Mouse (Mus musculus) liver, adult 2 months (tissue): ENCODE measurements around the gene Gan. TPM values are rescaled to one million over a fixed set of nuclear protein-coding genes. Genes with fewer than 3 reads are reported as not detected.

Experiments
- DNase-seq: peaks from one replicate; pipeline ENCODE4 v3.0.0-alpha.2; 2011; ENCODE audit warnings: low read depth, low spot score; ENCODE audit errors: extremely low read depth
- H3K27ac ChIP-seq: fragments of 200-500 bp; replicated peaks from 2 replicates; pipeline ENCODE4 v1.5.1; 2012; ENCODE audit warnings: low read depth, mild to moderate bottlenecking, control low read depth, inconsistent platforms, low read length; ENCODE audit not compliant: insufficient read depth
- H3K27me3 ChIP-seq: fragments of 200-500 bp; 2 replicates; pipeline ENCODE4 v1.6.1; 2012; ENCODE audit warnings: mild to moderate bottlenecking, moderate library complexity, low read length, inconsistent platforms; ENCODE audit not compliant: control insufficient read depth, insufficient read depth
- H3K36me3 ChIP-seq: fragments of 200-500 bp; 2 replicates; pipeline ENCODE4 v1.6.1; 2012; ENCODE audit warnings: low read length, inconsistent platforms; ENCODE audit not compliant: control insufficient read depth, insufficient read depth
- H3K4me1 ChIP-seq: fragments of 200-500 bp; 2 replicates; pipeline ENCODE4 v1.6.1; 2011; ENCODE audit warnings: low read length; ENCODE audit not compliant: control insufficient read depth, insufficient read depth
- H3K4me3 ChIP-seq: fragments of 200-500 bp; 2 replicates; pipeline ENCODE4 v1.5.1; 2011; ENCODE audit warnings: low read depth, mild to moderate bottlenecking, control low read depth, low read length, moderate library complexity; ENCODE audit not compliant: insufficient read depth
- H3K79me2 ChIP-seq: fragments of 200-500 bp; 2 replicates; pipeline ENCODE4 v1.6.1; 2012; ENCODE audit warnings: inconsistent platforms, mild to moderate bottlenecking, low read length, moderate library complexity; ENCODE audit not compliant: control insufficient read depth, insufficient read depth
- H3K9ac ChIP-seq: fragments of 200-500 bp; 2 replicates; pipeline ENCODE4 v1.6.1; 2012; ENCODE audit warnings: low read depth, mild to moderate bottlenecking, control low read depth, inconsistent platforms, low read length
- CTCF ChIP-seq: fragments of 200-500 bp; IDR thresholded peaks from 2 replicates; pipeline ENCODE4 v1.5.1; 2011; ENCODE audit warnings: low read depth, low read length, control low read depth
- POLR2A ChIP-seq: fragments of 200-500 bp; IDR thresholded peaks from 2 replicates; pipeline ENCODE4 v1.6.1; 2011; ENCODE audit warnings: low read length, control low read depth; ENCODE audit not compliant: insufficient read depth; ENCODE audit errors: extremely low read depth
- WGBS: fragments of 180-500 bp; shearing (Covaris S2); methylation state at CpG from one replicate; pipeline ENCODE4 v1.1.7; 2018; 5-methylcytosine and 5-hydroxymethylcytosine counted together
- polyA plus RNA-seq: library from polyadenylated mRNA; depleted of rRNA; stranded (reverse); fragments of >200 nt; gene quantifications from 2 replicates; pipeline ENCODE4 v1.2.3, GENCODE M21; 2012
- total RNA-seq: library from RNA; depleted of rRNA; stranded (reverse); fragments of >200 nt; gene quantifications from 2 replicates; pipeline ENCODE4 v1.2.3, GENCODE M21; 2014

Gan gene
- total and polyA plus RNA-seq, 2 experiments, result 1.2 to 1.5 TPM

DNA sequence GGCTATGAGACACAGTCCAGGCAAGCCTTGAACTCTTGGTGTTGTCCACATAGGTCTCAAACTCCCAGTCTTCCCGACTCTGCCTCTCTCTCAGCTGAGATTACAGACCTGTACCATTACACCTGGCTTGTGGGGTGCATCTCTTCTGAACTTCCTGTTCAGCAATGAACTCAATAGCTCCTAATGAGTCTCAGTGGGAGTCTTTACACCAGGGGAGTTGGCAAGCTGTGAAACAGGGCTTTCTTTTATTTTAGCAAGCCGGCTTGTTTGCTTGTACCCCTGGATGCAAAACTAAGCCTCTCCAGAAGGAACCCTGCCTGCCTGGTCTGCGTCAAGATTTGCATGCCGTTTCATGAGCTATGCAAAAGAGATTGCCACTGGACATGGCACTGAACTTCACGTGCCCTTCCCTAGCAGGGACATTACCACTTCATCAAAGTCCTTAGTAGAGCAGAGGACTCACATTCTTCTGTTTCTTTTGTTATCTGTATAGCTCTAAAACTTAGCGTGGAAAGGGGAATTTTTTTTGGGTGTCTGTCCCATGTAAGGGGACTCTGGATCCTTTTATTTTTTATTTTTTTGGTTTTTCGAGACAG lies 93.2 kb downstream of the Gan start:
- no peaks in the 10 kb centered on the region for H3K36me3 ChIP-seq
- no peaks in the 10 kb centered on the region for H3K27me3 ChIP-seq
- H3K4me1 ChIP-seq, result no peaks in the 10 kb centered on the region
- H3K9ac ChIP-seq, result no peak overlapping the region
- DNase-seq, result no peak
- 74% methylated on average over 7 of the region's 7 CpGs for WGBS
- no peak for TF ChIP-seq CTCF
- TF ChIP-seq POLR2A, result no peak
- no peak overlapping the region for H3K27ac ChIP-seq
- no peak overlapping the region for H3K4me3 ChIP-seq
- no peaks in the 10 kb centered on the region for H3K79me2 ChIP-seq

- Histone ChIP-seq H3K27me3 (no peaks in the 10 kb centered on the region), H3K4me1 (no peaks in the 10 kb centered on the region), H3K9ac (no peak overlapping the region), H3K79me2 (peaks cover 10% of the 10 kb centered on the region), H3K36me3 (no peaks in the 10 kb centered on the region), H3K27ac (no peak overlapping the region), H3K4me3 (no peak overlapping the region)
- TF ChIP-seq POLR2A (no peak), CTCF (no peak)
- 89% methylated on average over 8 of the region's 8 CpGs for WGBS
- peak; percentile 24 for DNase-seq
These were observed 94.7 kb downstream of the Gan start for GRCm38 (mm10) chr8:117252650-117253049.

GRCm38 (mm10) chr8:117253390-117254269 lies 95.7 kb downstream of the Gan start:
- WGBS, result 85% methylated on average over 17 of the region's 17 CpGs
- no peaks in the 10 kb centered on the region for H3K27me3 ChIP-seq
- H3K36me3 ChIP-seq, result no peaks in the 10 kb centered on the region
- TF ChIP-seq POLR2A (no peak), CTCF (no peak)
- no peak overlapping the region for H3K27ac ChIP-seq
- no peaks in the 10 kb centered on the region for H3K4me1 ChIP-seq
- H3K4me3 ChIP-seq, result no peak overlapping the region
- no peak for DNase-seq
- peaks cover 14% of the 10 kb centered on the region for H3K79me2 ChIP-seq
- H3K9ac ChIP-seq, result no peak overlapping the region

DNA sequence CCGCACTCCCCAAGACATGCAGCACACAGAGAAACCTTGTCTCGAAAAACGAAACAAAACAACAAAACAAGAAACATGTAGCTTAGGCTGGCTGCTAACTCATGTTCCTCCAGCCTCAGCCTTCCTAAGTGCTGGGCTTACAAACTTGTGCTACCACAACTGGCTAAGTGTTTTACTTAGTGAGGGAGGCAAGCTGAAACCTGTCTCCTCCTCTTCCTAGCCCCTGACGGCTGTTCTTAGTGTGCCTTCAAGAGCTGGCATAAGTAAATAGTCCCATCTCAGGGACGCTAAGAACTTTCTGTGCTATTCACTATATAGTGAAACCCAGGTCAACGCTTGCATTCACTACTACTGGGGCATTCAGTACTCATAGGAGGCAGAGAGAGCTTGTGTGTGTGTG lies 96.6 kb downstream of the Gan start:
- H3K79me2 ChIP-seq, result peaks cover 23% of the 10 kb centered on the region
- no peak overlapping the region for H3K27ac ChIP-seq
- H3K4me3 ChIP-seq, result no peak overlapping the region
- no peaks in the 10 kb centered on the region for H3K36me3 ChIP-seq
- no peak for TF ChIP-seq CTCF
- TF ChIP-seq POLR2A, result no peak
- peaks cover 2% of the 10 kb centered on the region; the same call in 1 of the 2 replicates for H3K4me1 ChIP-seq
- H3K27me3 ChIP-seq, result no peaks in the 10 kb centered on the region
- no peak for DNase-seq
- no peak overlapping the region for H3K9ac ChIP-seq
- 92% methylated on average over 6 of the region's 6 CpGs for WGBS

GRCm38 (mm10) chr8:117256292-117256938 lies 98.5 kb downstream of the Gan start:
- Histone ChIP-seq H3K79me2 (peaks cover 25% of the 10 kb centered on the region), H3K4me3 (peak overlapping the region; percentile 92), H3K4me1 (peaks cover 13% of the 10 kb centered on the region), H3K9ac (peak overlapping the region; percentile 99), H3K36me3 (no peaks in the 10 kb centered on the region), H3K27ac (no peak overlapping the region), H3K27me3 (no peaks in the 10 kb centered on the region)
- WGBS, result 2% methylated on average over 63 of the region's 92 CpGs
- TF ChIP-seq CTCF (no peak), POLR2A (peak; percentile 83)
- DNase-seq, result peak; percentile 59
